Mouse (Mus musculus) heart, postnatal 0 days (tissue): Measurements from ENCODE around the gene Fam107b.

Experiments used
- CTCF ChIP-seq: IDR thresholded peaks from 2 replicates; pipeline ENCODE4 v1.5.1; 2016; ENCODE audit warnings: antibody characterized with exemption, control low read depth, low read depth
- EP300 ChIP-seq: IDR thresholded peaks from 2 replicates; pipeline ENCODE4 v1.6.1; 2016; ENCODE audit warnings: antibody characterized with exemption, low read depth

DNA sequence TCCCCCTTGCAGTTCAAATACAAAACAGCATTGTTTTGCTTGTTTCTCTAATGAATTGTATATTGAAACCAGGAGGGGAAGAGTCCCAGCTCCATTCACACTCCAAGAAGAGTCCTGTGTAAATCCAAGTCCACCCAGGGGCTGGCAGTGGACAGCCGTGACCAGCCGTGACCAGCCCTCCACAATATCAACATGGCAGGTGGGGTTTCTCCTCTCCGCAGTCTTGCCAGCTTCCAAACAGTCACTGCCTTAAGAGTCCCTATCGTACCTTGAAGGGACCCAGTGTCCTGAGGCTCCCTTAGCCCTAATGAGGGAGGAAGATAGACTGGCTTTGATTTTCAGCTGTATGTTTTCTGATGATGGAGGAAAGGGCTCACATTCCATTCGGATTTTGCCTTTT, 113.1 kb downstream of the Fam107b start:
- TF ChIP-seq CTCF (no peak), EP300 (no peak)
